Mouse (Mus musculus) embryo, embryonic 11.5 days (tissue): ENCODE data around the gene Slfnl1.

Experiments used
- DNase-seq: peaks from one replicate; pipeline ENCODE4 v3.0.0-alpha.2; 2012; ENCODE audit warnings: low read depth, low spot score

Slfnl1 gene

DNA sequence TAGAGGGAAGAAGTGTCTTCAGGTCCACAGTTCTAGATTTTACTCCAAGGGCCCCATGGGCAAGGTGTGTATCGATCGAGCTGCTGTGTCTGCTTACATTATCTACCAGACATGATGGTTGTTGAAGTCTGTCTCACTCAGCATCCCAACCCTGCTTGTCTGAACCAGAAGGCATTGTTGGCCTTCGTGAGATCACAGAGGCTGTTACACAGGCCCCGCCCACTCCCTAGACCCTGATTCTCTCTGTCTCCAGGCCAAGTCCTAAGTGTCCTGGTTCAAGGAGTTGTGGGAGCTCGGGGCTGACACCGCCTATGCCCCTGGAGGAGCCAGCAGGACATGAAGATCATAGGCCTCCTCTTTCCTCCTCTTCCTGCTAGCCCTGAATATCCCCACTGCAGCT is at the start of gene Slfnl1:
TSS of gene Slfnl1 (plus strand) at position 246 of the 400 bp plus-strand sequence.
- DNase-seq, result no peak

DNA sequence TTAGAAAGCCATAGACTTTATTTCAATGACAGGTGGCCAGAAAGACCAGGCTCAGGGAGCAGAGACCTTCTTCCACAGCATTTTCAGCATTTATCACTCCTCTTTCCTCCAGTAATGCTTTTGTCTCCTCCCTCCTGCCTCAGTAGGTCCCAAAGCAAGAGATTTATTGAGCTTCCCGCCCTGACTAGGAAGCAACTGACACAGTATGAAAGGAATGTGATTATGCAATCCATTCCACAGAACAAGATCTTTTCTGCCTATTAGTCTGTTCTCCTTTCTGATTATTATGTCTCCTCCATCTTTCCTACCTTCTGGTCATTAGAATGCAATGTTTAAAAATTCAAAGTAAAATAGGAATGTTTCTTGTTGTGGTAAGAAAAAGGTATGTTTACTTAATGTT is 44.3 kb upstream of the Slfnl1 start:
- DNase-seq, result no peak

DNA sequence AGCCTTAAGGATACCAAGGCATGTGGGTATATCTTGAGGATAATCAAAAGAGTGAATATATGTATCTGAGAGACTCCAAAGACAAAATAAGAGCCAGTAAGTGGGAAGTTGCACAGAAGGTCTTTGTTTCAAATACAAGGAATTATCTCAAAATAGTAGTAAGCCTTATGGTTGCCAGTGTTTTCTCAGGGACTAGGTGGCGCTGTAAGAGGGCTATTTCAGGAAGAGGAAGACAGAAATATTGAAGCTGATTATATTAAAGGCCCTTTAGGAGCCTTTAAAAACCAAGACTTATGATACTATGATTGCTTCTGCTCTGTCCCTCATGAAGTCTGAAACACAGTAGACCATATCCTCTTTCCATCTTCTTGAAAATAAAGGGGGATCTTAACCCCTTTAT is 25.1 kb upstream of the Slfnl1 start:
- no peak for DNase-seq

DNA sequence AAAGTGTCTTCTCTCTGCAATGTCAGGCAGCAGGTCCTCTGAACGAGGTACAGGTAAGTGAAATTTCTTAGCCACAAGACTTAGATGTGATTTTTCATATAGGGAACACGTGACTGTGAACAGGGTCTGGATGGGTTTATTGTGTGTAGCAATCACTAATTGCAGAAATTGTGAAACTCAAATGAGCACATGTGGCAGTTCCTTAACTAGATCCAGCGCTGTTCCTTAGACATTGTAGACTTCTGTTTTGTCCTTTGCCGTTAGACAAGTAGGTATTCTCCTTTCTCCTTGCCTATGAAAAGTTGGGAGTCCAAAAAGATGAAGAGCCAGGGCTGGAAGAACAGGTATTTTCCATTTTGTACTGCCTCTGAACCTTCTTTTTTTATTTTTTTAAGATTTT is 20.8 kb upstream of the Slfnl1 start:
- DNase-seq, result no peak

DNA sequence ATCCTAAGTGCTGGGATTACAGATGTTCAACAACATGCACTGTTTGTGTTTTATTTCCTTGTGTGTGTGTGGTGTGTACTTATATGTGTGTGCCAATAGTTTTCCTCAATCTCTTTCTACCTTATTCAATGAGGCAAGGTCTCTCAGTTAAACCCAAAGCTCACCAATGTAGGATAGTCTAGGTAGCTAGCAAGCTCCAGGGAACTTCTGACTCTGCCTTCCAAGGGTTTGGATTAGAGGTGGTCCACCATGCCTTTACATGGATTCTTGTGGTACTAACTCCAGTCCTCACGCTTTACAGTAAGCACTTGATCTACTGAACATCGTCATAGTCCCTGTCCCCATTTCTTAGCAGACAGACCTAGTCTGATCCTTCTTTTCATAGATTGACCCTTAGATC is 17.7 kb upstream of the Slfnl1 start:
- no peak for DNase-seq

DNA sequence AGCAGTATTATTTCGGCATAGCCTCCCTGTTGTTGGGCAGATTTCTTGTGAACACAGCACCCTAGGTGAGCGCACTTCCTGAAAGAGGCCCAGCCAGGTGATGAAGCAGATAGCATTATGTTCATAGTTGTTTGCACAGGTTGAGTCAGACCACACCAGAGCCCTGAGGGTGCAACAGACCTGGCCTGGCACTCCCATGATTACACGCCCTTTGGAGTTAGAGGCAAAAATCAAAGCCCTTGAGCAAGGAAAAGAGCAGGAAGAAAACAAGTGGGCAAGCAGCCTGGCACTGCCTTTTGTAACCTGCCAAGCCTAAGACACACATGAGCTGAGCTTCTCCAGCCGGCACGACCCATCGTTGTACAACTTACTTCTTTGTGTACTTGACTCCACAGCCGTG is 15.5 kb upstream of the Slfnl1 start:
- no peak for DNase-seq

DNA sequence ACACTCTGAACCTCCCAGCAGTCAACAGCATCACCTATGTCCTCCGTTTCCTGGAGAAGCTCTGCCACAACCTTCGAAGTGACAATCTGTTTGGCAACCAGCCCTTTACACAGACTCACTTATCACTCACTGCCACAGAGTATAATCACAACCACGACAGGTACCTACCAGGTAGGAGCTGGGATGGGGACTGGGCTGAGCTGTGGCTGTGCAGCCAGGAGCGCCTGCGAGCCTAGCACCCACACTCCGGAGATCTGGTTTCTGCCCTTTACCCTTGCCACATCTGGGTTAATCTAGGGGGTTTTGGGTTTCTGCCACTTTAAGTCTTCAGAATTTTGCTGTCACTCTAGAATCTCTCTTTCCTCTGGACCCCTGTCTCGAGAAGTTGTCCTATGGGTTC is 15.1 kb upstream of the Slfnl1 start:
- DNase-seq, result no peak

DNA sequence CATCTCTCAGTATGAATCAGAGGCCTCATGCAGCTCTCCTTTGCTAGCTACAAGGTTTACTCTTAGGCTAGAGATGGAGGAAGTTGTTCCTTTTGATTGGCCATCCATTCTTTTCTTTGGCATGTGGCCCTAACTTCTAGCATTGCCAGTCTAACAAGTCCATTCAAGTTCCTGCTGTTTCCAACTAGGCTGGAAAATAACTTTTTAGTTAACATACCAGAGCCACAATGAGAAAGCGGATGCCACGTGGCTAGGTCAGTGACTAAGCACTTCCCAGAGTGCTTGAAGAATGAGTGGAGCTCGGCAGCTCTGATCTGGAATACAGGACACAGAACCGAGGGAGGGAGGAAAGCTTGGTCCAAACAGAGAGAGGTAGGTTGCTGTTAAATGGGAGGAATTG is 14.7 kb upstream of the Slfnl1 start:
- DNase-seq, result no peak

DNA sequence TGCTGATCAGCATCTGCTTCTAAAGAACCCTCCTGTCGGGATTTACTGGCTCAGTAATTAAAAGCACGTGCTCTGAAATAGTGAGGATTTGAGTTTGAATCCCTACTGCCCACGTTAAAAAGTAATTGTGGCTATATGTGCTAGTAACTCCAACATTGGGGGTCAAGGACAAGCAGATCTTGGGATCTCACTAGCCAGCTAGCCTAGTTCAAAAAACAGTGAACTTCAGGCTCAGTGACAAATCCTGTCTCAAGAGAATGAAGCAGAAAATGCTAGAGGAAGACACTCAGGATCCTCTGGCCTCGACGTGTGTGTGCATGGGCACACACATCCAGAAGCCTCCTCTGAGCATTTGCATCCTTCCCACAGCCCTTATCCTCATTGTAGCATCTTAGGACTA is 10.3 kb upstream of the Slfnl1 start:
- no peak for DNase-seq

DNA sequence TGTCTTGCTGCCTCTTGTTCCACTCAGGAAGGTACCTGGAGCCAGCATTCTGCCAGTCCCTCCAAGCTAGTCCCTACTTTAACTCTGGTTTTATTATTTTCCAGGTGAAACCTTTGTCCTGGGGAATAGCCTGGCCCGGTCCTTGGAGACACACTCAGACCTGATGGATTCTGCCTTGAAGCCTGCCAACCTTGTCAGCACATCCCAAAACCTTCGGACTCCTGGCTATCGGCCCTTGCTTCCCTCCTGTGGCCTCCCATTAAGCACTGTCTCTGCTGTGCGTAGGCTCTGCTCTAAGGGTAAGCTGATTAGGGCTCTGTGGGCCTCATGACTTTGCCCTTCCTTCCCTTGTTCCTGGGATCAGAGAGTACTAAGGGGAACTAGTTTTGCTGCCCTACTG is 9.7 kb upstream of the Slfnl1 start:
- DNase-seq, result no peak

DNA sequence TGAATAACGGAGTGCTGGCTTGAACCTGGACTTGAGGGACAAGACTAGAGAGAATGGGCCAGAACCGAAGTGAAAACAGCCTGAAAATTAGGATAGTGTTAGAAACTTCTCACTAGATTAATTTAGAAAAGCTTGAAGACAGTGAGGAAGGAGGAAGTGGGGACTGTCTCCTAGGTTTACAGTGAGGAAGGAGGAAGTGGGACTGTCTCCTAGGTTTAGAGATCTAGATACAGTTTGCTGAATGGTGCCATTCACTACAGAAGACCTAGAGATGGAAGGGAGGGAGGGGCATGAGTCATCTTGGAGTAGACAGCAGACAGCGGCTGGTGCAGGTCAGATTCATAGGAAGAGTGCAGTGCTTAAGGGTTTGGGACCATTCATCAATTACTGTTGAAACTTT is 8.9 kb upstream of the Slfnl1 start:
- DNase-seq, result no peak

DNA sequence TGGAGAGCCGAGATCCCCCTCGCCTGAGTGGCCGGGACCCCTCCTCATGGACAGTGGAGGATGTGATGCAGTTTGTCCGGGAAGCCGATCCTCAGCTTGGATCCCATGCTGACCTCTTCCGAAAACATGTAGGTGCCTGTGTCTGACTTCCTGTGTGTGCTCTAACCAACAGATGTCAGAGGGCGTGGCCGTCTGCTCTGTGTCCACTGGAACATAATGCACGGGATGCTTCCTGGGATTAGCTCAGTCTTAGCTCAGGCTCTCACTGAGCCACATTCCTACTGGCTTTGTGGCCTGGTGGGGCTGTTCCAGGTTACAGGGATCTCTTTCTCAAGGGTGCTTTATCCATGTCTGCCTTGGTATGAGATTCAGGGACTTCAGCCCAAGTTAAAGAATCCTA is 3.9 kb upstream of the Slfnl1 start:
- DNase-seq, result no peak

DNA sequence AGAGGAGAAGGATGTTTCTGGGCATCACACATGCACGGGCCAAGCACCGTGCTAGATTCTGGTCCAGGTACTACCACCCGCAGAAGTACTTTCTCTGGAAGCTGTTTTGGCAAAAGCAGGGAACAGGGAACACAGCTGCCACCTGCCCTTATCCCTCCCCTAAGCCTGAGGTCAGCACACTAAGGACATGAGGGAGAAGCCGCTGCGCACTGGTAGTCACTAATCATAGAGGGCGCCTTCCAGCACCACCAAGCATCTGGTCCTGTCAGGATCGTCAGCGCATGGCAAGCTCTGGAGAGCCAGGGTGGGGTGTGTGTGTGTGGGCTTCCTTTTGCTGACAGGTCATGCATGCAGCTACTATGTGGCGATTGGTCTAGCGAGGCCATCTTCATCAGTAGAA is 6.6 kb downstream of the Slfnl1 start:
- no peak for DNase-seq

DNA sequence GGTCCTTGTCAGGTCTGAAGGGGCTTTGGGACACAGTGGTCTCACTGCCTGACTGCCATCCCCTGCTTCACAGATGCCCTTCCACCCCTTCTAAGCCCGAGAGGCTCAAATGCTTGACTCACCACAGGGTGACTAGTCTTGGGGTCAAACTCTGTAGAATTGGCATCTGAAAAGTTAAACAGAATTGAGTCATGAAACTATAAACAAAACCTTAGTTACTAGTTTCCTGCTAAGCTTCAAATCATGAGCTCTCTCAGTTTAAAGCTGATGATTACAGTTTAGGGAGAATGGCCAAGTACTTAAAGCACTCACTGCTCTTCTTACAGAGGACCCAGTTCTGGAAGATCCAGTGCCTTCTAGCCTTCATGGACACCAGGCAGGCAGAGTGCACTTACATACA is 12.9 kb downstream of the Slfnl1 start:
- DNase-seq, result no peak

DNA sequence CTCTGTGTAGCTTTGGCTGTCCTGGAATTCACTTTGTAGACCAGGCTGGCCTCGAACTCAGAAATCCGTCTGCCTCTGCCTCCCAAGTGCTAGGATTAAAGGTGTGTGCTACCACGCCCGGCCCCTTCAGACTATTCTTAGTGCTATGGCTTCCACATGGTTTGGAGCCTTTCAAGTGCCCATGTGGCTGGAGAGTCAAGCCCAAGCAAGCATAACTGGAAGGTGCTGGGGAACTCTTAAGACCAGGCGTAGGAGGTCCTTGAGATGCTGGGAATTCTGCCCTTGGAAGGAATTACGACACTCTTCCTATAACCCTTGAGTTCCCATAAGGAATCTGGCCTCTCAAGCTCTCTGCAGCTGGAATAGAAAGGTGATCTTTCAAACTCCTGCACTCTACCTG is 24.6 kb downstream of the Slfnl1 start:
- no peak for DNase-seq

DNA sequence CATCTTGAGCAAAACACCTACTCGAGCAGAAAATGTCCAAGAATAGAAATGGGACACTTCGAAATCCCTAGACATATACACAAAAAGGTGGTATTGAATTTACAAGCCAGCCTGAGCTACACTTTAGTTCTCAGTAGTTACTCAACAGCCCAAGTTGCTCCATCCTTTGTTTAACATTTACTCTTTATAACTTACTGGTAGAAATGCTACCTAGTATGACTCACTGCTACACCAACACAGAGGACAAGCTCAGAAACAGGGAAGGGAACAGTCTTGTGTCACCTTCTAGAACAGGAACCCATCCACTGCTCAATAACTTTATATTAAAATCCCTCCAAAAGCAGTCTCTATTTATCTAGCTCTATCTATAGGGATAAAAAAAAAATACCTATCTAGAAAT is 33.7 kb downstream of the Slfnl1 start:
- no peak for DNase-seq

DNA sequence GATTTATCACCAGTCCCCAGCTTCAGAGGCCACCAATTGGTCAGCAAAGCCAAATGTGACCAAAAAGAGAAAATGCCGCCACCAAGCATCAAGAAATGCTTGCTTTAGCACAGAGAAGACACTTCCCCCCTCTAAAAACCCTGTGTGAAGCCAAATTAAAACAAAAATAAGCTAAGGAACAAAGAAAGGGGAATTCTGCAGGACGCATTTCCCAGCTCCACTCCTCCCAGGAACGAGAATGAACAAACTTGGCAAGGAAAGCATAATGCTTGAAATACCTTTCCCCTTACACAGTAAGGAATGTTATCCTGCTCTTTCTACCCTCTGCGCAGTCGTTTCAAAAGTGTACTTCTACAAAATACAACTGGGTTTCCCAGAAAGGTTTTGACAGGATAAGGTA is 36.0 kb downstream of the Slfnl1 start:
- no peak for DNase-seq

DNA sequence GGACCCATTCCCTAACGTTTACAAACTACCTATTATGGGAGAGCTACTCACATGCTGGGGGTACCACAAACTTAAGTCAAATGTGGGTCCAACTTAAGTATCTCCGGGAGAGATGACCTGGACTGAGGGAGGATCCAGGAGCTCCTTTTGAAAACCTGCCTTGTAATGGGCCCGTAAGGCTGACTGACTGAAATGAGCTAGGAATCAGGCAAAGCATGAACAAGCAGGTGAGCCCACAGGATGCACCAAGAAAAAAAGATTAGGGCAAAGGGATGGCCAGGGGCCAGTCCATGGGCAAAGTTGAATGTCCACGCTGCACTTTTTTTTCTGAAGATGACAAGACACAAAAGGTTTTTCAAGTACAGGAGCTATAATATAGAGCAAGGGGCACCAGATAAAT is 37.0 kb downstream of the Slfnl1 start:
- DNase-seq, result no peak

DNA sequence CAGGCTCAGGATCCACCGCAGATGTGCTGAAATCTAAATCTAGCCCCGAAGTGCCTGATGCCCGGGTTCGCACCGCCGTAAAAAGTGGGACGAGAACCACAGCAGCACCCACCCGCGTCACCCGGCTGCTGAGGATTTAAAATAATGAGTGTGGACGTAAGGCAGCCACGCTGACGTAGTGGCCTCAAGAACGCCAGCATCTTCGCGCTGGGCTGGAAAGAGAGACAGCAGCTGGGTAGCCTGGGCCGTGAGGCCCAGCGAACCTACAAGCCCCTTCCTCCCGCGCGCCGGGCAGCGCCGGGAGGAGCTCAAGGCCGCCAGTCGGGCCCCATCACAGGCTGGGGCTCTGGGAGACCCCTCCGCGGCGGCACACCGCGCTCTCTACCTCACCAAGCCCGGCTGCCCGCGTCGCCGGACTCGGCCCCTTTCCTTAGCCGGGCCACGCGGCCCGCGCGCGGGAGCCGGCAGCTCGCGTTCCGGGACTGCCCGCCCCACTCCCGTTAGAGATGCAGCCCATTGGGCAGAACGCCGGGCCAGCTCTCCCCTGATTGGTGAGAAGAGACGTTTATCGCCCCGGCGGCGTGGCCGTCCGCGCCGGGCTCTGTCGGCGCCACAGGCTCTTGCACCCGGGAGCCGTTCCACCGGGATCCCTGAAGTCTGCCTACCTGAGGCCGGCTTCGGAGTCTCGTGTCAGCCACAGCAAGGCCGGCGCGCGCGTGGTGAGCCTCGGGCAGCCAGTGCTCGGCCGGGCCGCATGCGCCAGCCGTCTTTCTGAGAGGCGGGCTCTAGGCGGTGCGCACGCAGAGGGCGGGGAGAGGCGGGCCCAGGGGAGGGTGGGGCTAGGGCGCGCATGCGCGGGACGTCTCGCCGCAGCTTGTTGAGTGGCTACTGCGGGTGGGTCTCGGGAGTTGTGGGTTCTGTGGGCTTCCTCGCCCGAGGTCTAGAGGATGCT is 37.7 kb downstream of the Slfnl1 start, which contains the start of gene Ctps:
TSS of gene Ctps (minus strand) at position 791 of the 952 bp plus-strand sequence.
- peak; percentile 92 for DNase-seq

DNA sequence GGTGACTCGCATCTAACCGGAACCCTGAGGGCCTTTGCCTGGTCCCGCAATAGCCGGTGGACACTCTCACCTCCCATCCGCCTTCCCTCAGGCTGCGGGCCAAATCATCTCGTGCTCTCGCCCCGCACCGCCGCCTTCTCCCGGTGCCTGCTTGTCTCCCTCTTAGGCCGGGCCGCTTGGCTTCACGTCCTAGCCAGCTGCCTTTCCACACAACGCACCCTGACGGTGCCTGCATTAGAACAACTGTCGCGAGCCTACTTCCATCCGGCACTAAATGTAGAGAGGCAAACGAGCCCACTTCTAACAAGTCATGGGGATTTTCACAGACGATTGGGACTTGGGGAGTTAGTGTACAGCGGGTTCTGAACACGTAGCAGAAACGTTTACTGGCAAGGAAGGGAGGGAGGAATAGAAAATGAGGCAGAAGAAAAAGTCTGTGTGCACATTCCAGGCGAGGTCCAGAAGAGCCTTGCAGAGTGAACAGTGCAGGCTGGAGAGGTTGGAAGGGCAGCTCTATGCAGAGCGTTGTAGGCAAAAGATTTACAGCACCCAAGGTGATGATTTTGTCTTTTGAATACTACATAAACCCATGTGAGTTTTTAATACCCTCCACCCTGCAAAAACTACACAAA is 38.5 kb downstream of the Slfnl1 start:
- DNase-seq, result no peak

DNA sequence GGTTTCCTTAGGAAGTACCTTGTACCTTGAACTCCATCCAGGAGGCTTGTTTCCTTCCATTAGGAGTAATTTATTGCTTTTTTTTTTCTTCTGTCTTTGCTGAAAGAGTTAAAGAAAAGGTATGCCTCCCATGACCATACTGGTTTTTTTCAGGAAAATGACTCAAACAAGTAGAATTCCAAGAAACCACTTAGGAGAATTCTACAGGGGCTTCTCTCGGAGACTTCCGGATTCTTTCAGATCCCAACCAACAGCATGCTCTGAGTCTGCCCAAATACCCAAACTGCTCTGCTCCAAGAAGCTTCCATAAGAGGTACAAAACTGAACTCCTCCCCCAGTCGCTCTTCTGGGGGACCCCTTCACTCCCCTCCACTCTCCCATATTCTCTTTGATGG is 39.0 kb downstream of the Slfnl1 start:
- DNase-seq, result no peak

DNA sequence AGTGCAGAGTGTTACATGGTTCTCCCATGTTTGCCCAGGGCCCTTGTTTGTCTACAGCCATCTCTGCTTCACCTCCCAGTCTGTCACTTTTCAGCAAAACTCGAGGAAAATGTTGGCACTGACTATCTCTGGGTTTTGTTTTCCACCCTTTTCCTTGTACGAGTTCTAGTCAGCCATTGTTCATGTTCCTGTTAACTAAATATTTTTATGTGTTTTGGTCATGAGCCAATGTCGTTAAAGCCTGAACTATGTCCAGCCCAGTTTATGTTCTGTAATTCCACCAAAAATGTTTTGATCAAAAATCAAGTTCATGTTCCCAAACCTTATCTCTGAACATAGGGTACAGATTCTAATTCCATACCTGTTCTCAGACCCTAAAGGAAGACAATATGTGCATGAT is 39.7 kb downstream of the Slfnl1 start:
- no peak for DNase-seq

DNA sequence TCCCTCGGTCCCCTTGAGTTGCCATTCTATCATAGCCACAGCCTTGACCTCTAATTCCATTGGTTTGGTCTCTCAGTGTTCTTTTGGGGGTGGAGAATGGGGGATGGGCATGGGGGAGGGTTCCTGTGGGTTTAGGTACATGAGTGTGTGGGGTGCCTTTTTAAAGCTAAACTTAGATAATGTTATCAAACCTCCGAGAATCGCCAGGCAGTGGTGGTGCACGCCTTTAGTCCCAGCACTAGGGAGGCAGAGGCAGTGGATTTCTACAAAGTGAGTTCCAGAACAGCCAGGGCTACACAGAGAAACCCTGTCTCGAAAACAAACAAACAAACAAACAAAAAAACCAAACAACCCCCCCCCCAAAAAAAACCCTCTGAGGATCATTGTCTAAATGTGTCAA is 48.9 kb downstream of the Slfnl1 start:
- DNase-seq, result no peak
